Comparison of ENCODE assay signal across 8 mouse cellular contexts in genomic region chr9:98601837-98602359, GRCm38 (mm10). TPM values are rescaled to one million over a fixed set of nuclear protein-coding genes. Genes with fewer than 3 reads are reported as not detected.
DNase-seq lines count a peak whose midpoint lies in the region; ATAC-seq lines count a peak whose summit lies in the region.

No protein-coding gene starts in this region.

- peak overlapping the region; percentile 84; the same call in 1 of the 2 replicates for H3K9ac ChIP-seq in kidney, embryonic 14.5 days (ENCODE audit: low read depth, low read length)
- peak overlapping the region; percentile 87; the same call in 1 of the 2 replicates for H3K9ac ChIP-seq in hindbrain, embryonic 16.5 days (ENCODE audit: low read depth, low read length)
- H3K9ac ChIP-seq in midbrain, embryonic 15.5 days, result 0 out of 2 replicates have a peak overlapping the region, but pooled peaks have one; percentile 28

- H3K36me3 ChIP-seq in kidney, embryonic 14.5 days (ENCODE audit: control insufficient read depth, insufficient read depth, low read length), result peaks cover 11% of the 10 kb centered on the region
- H3K36me3 ChIP-seq in embryonic facial prominence, embryonic 10.5 days (replicated peaks), result peaks cover 22% of the 10 kb centered on the region
- H3K36me3 ChIP-seq in hindbrain, embryonic 16.5 days (ENCODE audit: control insufficient read depth, insufficient read depth, low read length), result peaks cover 6% of the 10 kb centered on the region; the same call in 1 of the 2 replicates
- H3K36me3 ChIP-seq in midbrain, embryonic 15.5 days (replicated peaks), result peaks cover 7% of the 10 kb centered on the region; the same call in 1 of the 2 replicates

- DNase-seq in kidney, adult 18-20 months, result no peak
- DNase-seq in embryonic facial prominence, embryonic 10.5 days (ENCODE audit: low spot score), result no peak
- no peak for DNase-seq in frontal cortex, postnatal 10 days (ENCODE audit: low spot score in 2 of 2)
- no peak for DNase-seq in adrenal gland, adult 18-20 months (ENCODE audit: low spot score in 2 of 2)
- DNase-seq in adrenal gland, postnatal 36 days, result no peak

- H3K9me3 ChIP-seq in kidney, embryonic 14.5 days (ENCODE audit: control insufficient read depth, low read length), result no peaks in the 10 kb centered on the region
- no peaks in the 10 kb centered on the region for H3K9me3 ChIP-seq in embryonic facial prominence, embryonic 10.5 days
- H3K9me3 ChIP-seq in hindbrain, embryonic 16.5 days (ENCODE audit: control insufficient read depth, low read length), result no peaks in the 10 kb centered on the region
- H3K9me3 ChIP-seq in midbrain, embryonic 15.5 days, result no peaks in the 10 kb centered on the region

- no peak overlapping the region for H3K27ac ChIP-seq in kidney, embryonic 14.5 days (ENCODE audit: low read depth, low read length)
- H3K27ac ChIP-seq in embryonic facial prominence, embryonic 10.5 days (replicated peaks), result peak overlapping the region; percentile 87
- H3K27ac ChIP-seq in hindbrain, embryonic 16.5 days (ENCODE audit: low read depth, low read length), result no peak overlapping the region
- H3K27ac ChIP-seq in midbrain, embryonic 15.5 days, result no peak overlapping the region

- H3K27me3 ChIP-seq in kidney, embryonic 14.5 days (ENCODE audit: control insufficient read depth, insufficient read depth, low read length), result no peaks in the 10 kb centered on the region
- no peaks in the 10 kb centered on the region for H3K27me3 ChIP-seq in embryonic facial prominence, embryonic 10.5 days (replicated peaks; ENCODE audit: low read depth, poor library complexity, severe bottlenecking)
- no peaks in the 10 kb centered on the region for H3K27me3 ChIP-seq in hindbrain, embryonic 16.5 days (replicated peaks; ENCODE audit: control insufficient read depth, insufficient read depth, low read length)
- H3K27me3 ChIP-seq in midbrain, embryonic 15.5 days (replicated peaks), result no peaks in the 10 kb centered on the region

- H3K4me1 ChIP-seq in kidney, embryonic 14.5 days (ENCODE audit: control insufficient read depth, insufficient read depth, low read length), result peaks cover 6% of the 10 kb centered on the region; the same call in 1 of the 2 replicates
- H3K4me1 ChIP-seq in embryonic facial prominence, embryonic 10.5 days, result peaks cover 11% of the 10 kb centered on the region
- peaks cover 11% of the 10 kb centered on the region for H3K4me1 ChIP-seq in hindbrain, embryonic 16.5 days (ENCODE audit: control insufficient read depth, insufficient read depth, low read depth, low read length)
- H3K4me1 ChIP-seq in midbrain, embryonic 15.5 days, result peaks cover 13% of the 10 kb centered on the region

- H3K4me2 ChIP-seq in kidney, embryonic 14.5 days (replicated peaks; ENCODE audit: low read depth, low read length), result peak overlapping the region; percentile 44
- H3K4me2 ChIP-seq in hindbrain, embryonic 16.5 days (ENCODE audit: low read length), result peak overlapping the region; percentile 97
- H3K4me2 ChIP-seq in midbrain, embryonic 15.5 days, result peak overlapping the region; percentile 92

- 50% methylated on average over 11 of the region's 11 CpGs for WGBS in kidney, embryonic 14.5 days
- WGBS in embryonic facial prominence, embryonic 10.5 days, result 53% methylated on average over 11 of the region's 11 CpGs
- WGBS in hindbrain, embryonic 16.5 days, result 52% methylated on average over 11 of the region's 11 CpGs
- 60% methylated on average over 11 of the region's 11 CpGs for WGBS in midbrain, embryonic 15.5 days

- no peak for ATAC-seq in kidney, embryonic 14.5 days (ENCODE audit: low FRiP score, low TSS enrichment)
- peak; percentile 61 for ATAC-seq in hindbrain, embryonic 16.5 days
- ATAC-seq in midbrain, embryonic 15.5 days (replicated peaks), result peak; percentile 67

- H3K4me3 ChIP-seq in kidney, embryonic 14.5 days (ENCODE audit: low read length), result peak overlapping the region; percentile 94
- peak overlapping the region; percentile 96 for H3K4me3 ChIP-seq in embryonic facial prominence, embryonic 10.5 days
- H3K4me3 ChIP-seq in hindbrain, embryonic 16.5 days (ENCODE audit: low read length), result peak overlapping the region; percentile 95
- peak overlapping the region; percentile 90 for H3K4me3 ChIP-seq in midbrain, embryonic 15.5 days

RNA-seq across cellular contexts. Expression of gene Mrps22, which starts 0.4 kb away (rescaled TPM):
- polyA plus RNA-seq in kidney, embryonic 14.5 days (2014; fragmentation: Nextera tagmentation; extraction: Ambion mirVana), result 67.4 and 75.4 TPM in 2 replicates
- polyA plus RNA-seq in embryonic facial prominence, embryonic 10.5 days (2016; fragmentation: Nextera tagmentation; extraction: Ambion mirVana), result 80.0 and 82.5 TPM in 2 replicates
- polyA plus RNA-seq in hindbrain, embryonic 16.5 days (2015; fragmentation: Nextera tagmentation; extraction: Ambion mirVana), result 49.0 and 53.8 TPM in 2 replicates
- 49.8 and 52.0 TPM in 2 replicates for polyA plus RNA-seq in midbrain, embryonic 15.5 days (2015; fragmentation: Nextera tagmentation; extraction: Ambion mirVana)
- 10 to 100 TPM; 57.0 to 61.1 TPM for total RNA-seq in adrenal gland, adult 18-20 months (2021)
- 10 to 100 TPM; 57.8 to 72.0 TPM for total RNA-seq in adrenal gland, postnatal 36 days (2021)

RNA-seq across cellular contexts. Expression of gene Copb2, which starts 38.4 kb away (rescaled TPM):
- 95.6 and 183 TPM in 2 replicates for polyA plus RNA-seq in kidney, embryonic 14.5 days (2014; fragmentation: Nextera tagmentation; extraction: Ambion mirVana)
- polyA plus RNA-seq in embryonic facial prominence, embryonic 10.5 days (2016; fragmentation: Nextera tagmentation; extraction: Ambion mirVana), result 159 and 163 TPM in 2 replicates
- 117 and 128 TPM in 2 replicates for polyA plus RNA-seq in hindbrain, embryonic 16.5 days (2015; fragmentation: Nextera tagmentation; extraction: Ambion mirVana)
- 123 and 125 TPM in 2 replicates for polyA plus RNA-seq in midbrain, embryonic 15.5 days (2015; fragmentation: Nextera tagmentation; extraction: Ambion mirVana)
- 100 to 1,000 TPM; 115 to 126 TPM for total RNA-seq in adrenal gland, adult 18-20 months (2021)
- 100 to 1,000 TPM; 131 to 135 TPM for total RNA-seq in adrenal gland, postnatal 36 days (2021)

Comparison
In these comparisons a context has a peak if more than half of its experiments do, and no peak if none do; other contexts are left out.
1. H3K4me2 ChIP-seq: peak in every context shown above with its lines; median percentile 97 in hindbrain, embryonic 16.5 days; 92 in midbrain, embryonic 15.5 days; 44 in kidney, embryonic 14.5 days.
2. H3K9ac ChIP-seq: peak in every context shown above with its lines; median percentile 87 in hindbrain, embryonic 16.5 days; 84 in kidney, embryonic 14.5 days; 28 in midbrain, embryonic 15.5 days.